Mouse (Mus musculus) ovary, postnatal 10 days (tissue): ENCODE data around the gene Jade1.

Source experiments
- DNase-seq: peaks from one replicate; pipeline ENCODE4 v3.0.0; 2022; ENCODE audit warnings: low spot score

The Jade1 gene

GRCm38 (mm10) chr3:41555491-41556381, at the start of gene Jade1:
Gene Jade1, plus strand, starts transcription at chr3:41555731.
- DNase-seq: no peak

- no peak for DNase-seq
Observed at GRCm38 (mm10) chr3:41509441-41509840, 46.1 kb upstream of the Jade1 start.

- no peak for DNase-seq
Observed at GRCm38 (mm10) chr3:41510191-41510590, 45.3 kb upstream of the Jade1 start.

GRCm38 (mm10) chr3:41510750-41511149, 44.8 kb upstream of the Jade1 start:
- no peak for DNase-seq

GRCm38 (mm10) chr3:41514003-41514402, 41.5 kb upstream of the Jade1 start:
- no peak for DNase-seq

GRCm38 (mm10) chr3:41514683-41515305, 40.7 kb upstream of the Jade1 start:
- DNase-seq: no peak

- no peak for DNase-seq
Observed at GRCm38 (mm10) chr3:41516961-41517518, 38.5 kb upstream of the Jade1 start.

- DNase-seq: no peak
Observed at GRCm38 (mm10) chr3:41520925-41521324, 34.6 kb upstream of the Jade1 start.

- DNase-seq: no peak
Observed at GRCm38 (mm10) chr3:41521733-41522132, 33.8 kb upstream of the Jade1 start.

- no peak for DNase-seq
Observed at GRCm38 (mm10) chr3:41522226-41523005, 33.1 kb upstream of the Jade1 start.

GRCm38 (mm10) chr3:41523006-41523375, 32.5 kb upstream of the Jade1 start:
- no peak for DNase-seq

GRCm38 (mm10) chr3:41523460-41523859, 32.1 kb upstream of the Jade1 start:
- no peak for DNase-seq

- DNase-seq: no peak
Observed at GRCm38 (mm10) chr3:41528291-41528969, 27.1 kb upstream of the Jade1 start.

- DNase-seq: no peak
Observed at GRCm38 (mm10) chr3:41530156-41530555, 25.4 kb upstream of the Jade1 start.

GRCm38 (mm10) chr3:41531541-41531940, 24.0 kb upstream of the Jade1 start:
- DNase-seq: no peak

- DNase-seq: no peak
Observed at GRCm38 (mm10) chr3:41532109-41532508, 23.4 kb upstream of the Jade1 start.

GRCm38 (mm10) chr3:41533660-41534059, 21.9 kb upstream of the Jade1 start:
- no peak for DNase-seq

GRCm38 (mm10) chr3:41537957-41538356, 17.6 kb upstream of the Jade1 start:
- DNase-seq: no peak

GRCm38 (mm10) chr3:41541313-41541712, 14.2 kb upstream of the Jade1 start:
- no peak for DNase-seq

- no peak for DNase-seq
Observed at GRCm38 (mm10) chr3:41544451-41544850, 11.1 kb upstream of the Jade1 start.

GRCm38 (mm10) chr3:41547289-41547688, 8.2 kb upstream of the Jade1 start:
- DNase-seq: no peak

GRCm38 (mm10) chr3:41548238-41548637, 7.3 kb upstream of the Jade1 start:
- DNase-seq: no peak
